Mouse (Mus musculus): ENCODE measurements around the gene Man2a1. TPM values are rescaled to one million over a fixed set of nuclear protein-coding genes. Genes with fewer than 3 reads are reported as not detected.

The Man2a1 gene
- total and polyA plus RNA-seq, 3 experiments, result 4.7 to 18.5 (median 17.2) TPM

DNA sequence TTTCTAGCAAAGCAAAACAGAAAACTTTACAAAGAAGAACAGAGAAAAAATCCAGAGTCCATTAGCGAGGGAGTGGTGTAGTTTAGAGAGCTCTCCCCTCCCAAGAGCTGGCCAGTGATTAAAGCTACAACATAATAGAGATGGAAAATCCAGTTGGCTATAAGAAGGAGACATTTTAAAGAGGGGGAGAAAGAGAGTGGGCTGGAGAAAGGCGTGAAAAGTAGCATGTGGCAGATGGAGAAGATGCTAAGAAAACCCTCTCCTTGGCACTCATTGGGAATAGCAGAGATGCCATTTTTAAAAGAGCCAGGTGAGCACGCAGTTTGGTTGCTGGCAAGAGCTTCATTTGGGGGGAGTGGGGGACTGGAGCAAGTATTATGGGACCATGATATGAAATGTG, 89.1 kb downstream of the Man2a1 start:
- peaks cover 6% of the 10 kb centered on the region; the same call in 1 of the 2 replicates for H3K36me3 ChIP-seq (ENCODE audit: control insufficient read depth, insufficient read depth, low read length)
- intact Hi-C loops (cut with DNase I), result no loop called here
- H3K27ac ChIP-seq, result no peak overlapping the region
- peaks cover 5% of the 10 kb centered on the region for H3K4me1 ChIP-seq (ENCODE audit: control insufficient read depth, insufficient read depth, low read length)
- WGBS, result 98% methylated on average over 3 of the region's 3 CpGs
- DNase-seq, result no peak
- H3K9ac ChIP-seq (ENCODE audit: low read depth, low read length), result no peak overlapping the region
- H3K4me3 ChIP-seq, result no peak overlapping the region
- TF ChIP-seq POLR2A (IDR thresholded peaks at IDR 0.05; ENCODE audit: insufficient read depth, low read depth, low read length) (no peak), CTCF (IDR thresholded peaks at IDR 0.05) (no peak), EP300 (IDR thresholded peaks at IDR 0.05; ENCODE audit: insufficient read depth, low read depth, low read length) (no peak)
- no peaks in the 10 kb centered on the region for H3K79me2 ChIP-seq (replicated peaks; ENCODE audit: control insufficient read depth, insufficient read depth, low read length)
- H3K27me3 ChIP-seq (ENCODE audit: control insufficient read depth, insufficient read depth, low read length), result no peaks in the 10 kb centered on the region

DNA sequence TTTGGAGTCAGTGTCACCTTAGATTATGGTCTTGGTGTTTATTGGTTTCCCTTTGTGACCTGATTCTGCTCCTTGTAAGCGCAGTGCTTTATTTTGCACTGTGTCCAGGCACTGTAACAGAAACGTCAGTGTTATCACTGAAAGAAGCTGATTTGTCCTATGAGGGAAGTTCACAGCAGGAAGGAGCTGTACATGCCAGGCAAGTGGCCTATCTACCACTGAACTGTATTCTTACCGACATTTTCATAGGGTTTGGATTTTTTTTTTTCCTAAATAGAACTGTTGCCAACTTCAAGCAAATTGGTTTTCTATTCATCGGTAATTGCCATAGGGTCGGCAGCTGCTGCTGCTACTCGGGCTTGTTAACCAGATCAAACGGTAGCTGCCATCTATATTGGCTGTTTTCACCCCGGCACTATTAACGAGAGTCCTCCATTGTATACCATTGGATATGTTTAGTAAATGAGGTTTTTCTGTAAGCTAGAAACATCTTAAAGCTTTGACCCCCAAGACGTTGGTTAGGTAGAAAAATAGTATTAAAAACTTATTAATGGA, 96.8 kb downstream of the Man2a1 start:
- no peak overlapping the region for H3K27ac ChIP-seq
- intact Hi-C loops (cut with DNase I), result no loop called here
- H3K79me2 ChIP-seq (replicated peaks; ENCODE audit: control insufficient read depth, insufficient read depth, low read length), result no peaks in the 10 kb centered on the region
- peaks cover 3% of the 10 kb centered on the region; the same call in 1 of the 2 replicates for H3K36me3 ChIP-seq (ENCODE audit: control insufficient read depth, insufficient read depth, low read length)
- H3K27me3 ChIP-seq (ENCODE audit: control insufficient read depth, insufficient read depth, low read length), result no peaks in the 10 kb centered on the region
- H3K4me3 ChIP-seq, result no peak overlapping the region
- TF ChIP-seq POLR2A (IDR thresholded peaks at IDR 0.05; ENCODE audit: insufficient read depth, low read depth, low read length) (no peak), CTCF (IDR thresholded peaks at IDR 0.05) (no peak), EP300 (IDR thresholded peaks at IDR 0.05; ENCODE audit: insufficient read depth, low read depth, low read length) (no peak)
- WGBS, result 83% methylated on average over 10 of the region's 10 CpGs
- no peaks in the 10 kb centered on the region; the same call in none of the 2 replicates for H3K4me1 ChIP-seq (ENCODE audit: control insufficient read depth, insufficient read depth, low read length)
- no peak for DNase-seq
- H3K9ac ChIP-seq (ENCODE audit: low read depth, low read length), result no peak overlapping the region

DNA sequence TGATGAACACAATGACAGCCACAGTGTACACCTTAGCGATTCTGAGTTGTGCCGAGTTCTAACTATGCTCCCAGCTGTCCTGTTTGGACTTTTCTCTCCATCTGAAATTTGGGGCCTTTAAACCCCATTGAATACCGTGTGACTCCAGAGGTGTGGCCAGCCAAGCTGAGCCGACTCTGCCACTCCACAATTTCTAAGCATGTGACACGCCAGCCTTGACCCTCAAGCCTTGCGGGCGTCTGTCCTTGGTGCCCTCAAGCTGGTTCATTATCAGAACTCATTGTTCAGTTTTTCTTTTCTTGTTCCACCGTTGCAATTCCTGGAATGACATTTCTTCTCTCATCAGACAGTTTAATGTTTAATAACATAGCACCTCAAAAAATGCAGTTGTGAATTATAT, 98.0 kb downstream of the Man2a1 start:
- no peaks in the 10 kb centered on the region for H3K27me3 ChIP-seq (ENCODE audit: control insufficient read depth, insufficient read depth, low read length)
- TF ChIP-seq CTCF (IDR thresholded peaks at IDR 0.05), result no peak
- no peak for TF ChIP-seq EP300 (IDR thresholded peaks at IDR 0.05; ENCODE audit: insufficient read depth, low read depth, low read length)
- TF ChIP-seq POLR2A (IDR thresholded peaks at IDR 0.05; ENCODE audit: insufficient read depth, low read depth, low read length), result no peak
- no peak for DNase-seq
- H3K9ac ChIP-seq (ENCODE audit: low read depth, low read length), result no peak overlapping the region
- 85% methylated on average over 8 of the region's 8 CpGs for WGBS
- no peaks in the 10 kb centered on the region for H3K79me2 ChIP-seq (replicated peaks; ENCODE audit: control insufficient read depth, insufficient read depth, low read length)
- no peak overlapping the region for H3K27ac ChIP-seq
- no peak overlapping the region for H3K4me3 ChIP-seq
- intact Hi-C loops (cut with DNase I), result no loop called here
- H3K36me3 ChIP-seq (ENCODE audit: control insufficient read depth, insufficient read depth, low read length), result peaks cover 3% of the 10 kb centered on the region; the same call in 1 of the 2 replicates
- H3K4me1 ChIP-seq (ENCODE audit: control insufficient read depth, insufficient read depth, low read length), result no peaks in the 10 kb centered on the region; the same call in none of the 2 replicates

DNA sequence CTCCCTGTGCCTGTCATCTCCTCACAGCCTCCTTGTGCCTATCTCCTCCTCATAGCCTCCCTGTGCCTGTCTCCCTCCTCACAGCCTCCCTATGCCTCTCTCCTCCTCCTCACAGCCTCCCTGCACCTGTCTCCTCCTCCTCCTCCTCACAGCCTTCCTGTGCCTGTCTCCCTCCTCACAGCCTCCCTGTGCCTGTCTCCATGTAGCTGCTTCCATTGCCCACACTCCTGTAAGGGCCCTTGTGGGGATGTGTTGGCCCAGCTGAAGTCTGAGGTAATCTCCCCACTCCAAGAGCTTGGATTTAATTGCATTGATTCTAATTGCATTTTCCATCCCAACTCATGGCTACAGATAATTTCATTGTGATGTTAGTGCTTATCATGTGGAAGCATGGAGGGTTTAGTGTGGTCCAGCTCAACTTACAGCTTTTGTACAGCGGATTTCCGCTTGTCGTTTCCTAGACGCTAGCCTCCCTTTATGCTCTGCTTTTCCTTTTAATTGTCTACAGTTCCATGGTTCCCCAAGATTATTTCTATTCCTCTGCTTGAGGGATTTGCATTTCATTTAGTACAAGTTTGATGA, 103.2 kb downstream of the Man2a1 start:
- 82% methylated on average over 4 of the region's 4 CpGs for WGBS
- no peak overlapping the region for H3K27ac ChIP-seq
- H3K36me3 ChIP-seq (ENCODE audit: control insufficient read depth, insufficient read depth, low read length), result peaks cover 6% of the 10 kb centered on the region
- no peak for DNase-seq
- intact Hi-C loops (cut with DNase I), result no loop called here
- TF ChIP-seq POLR2A (IDR thresholded peaks at IDR 0.05; ENCODE audit: insufficient read depth, low read depth, low read length) (no peak), EP300 (IDR thresholded peaks at IDR 0.05; ENCODE audit: insufficient read depth, low read depth, low read length) (no peak), CTCF (IDR thresholded peaks at IDR 0.05) (no peak)
- H3K27me3 ChIP-seq (ENCODE audit: control insufficient read depth, insufficient read depth, low read length), result no peaks in the 10 kb centered on the region
- H3K4me1 ChIP-seq (ENCODE audit: control insufficient read depth, insufficient read depth, low read length), result peaks cover 3% of the 10 kb centered on the region; the same call in 1 of the 2 replicates
- no peak overlapping the region for H3K9ac ChIP-seq (ENCODE audit: low read depth, low read length)
- no peaks in the 10 kb centered on the region; the same call in 1 of the 2 replicates for H3K79me2 ChIP-seq (replicated peaks; ENCODE audit: control insufficient read depth, insufficient read depth, low read length)
- no peak overlapping the region for H3K4me3 ChIP-seq

DNA sequence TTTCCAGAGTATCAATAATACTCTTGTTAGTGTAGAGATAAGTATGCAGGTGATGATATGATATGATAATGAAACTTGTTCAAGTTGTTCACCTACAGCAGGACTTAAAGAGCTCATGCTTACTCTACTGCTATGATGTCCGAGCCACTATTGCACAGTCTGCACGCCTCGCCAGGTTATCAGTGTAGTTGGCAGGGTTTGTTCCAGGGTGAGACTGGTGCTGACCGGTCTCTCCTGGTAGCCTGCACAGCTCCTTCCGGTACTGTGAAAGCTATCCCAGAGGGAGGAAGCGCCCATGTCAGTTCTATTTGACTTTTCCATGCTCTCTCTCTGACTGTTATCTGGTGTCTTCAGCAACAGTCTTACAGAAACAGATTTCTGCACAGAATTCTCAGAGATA, 107.0 kb downstream of the Man2a1 start:
- intact Hi-C loops (cut with DNase I), result no loop called here
- no peak overlapping the region for H3K27ac ChIP-seq
- H3K79me2 ChIP-seq (replicated peaks; ENCODE audit: control insufficient read depth, insufficient read depth, low read length), result no peaks in the 10 kb centered on the region; the same call in 1 of the 2 replicates
- peaks cover 3% of the 10 kb centered on the region for H3K36me3 ChIP-seq (ENCODE audit: control insufficient read depth, insufficient read depth, low read length)
- no peak overlapping the region for H3K4me3 ChIP-seq
- H3K27me3 ChIP-seq (ENCODE audit: control insufficient read depth, insufficient read depth, low read length), result no peaks in the 10 kb centered on the region
- no peak overlapping the region for H3K9ac ChIP-seq (ENCODE audit: low read depth, low read length)
- TF ChIP-seq POLR2A (IDR thresholded peaks at IDR 0.05; ENCODE audit: insufficient read depth, low read depth, low read length), result no peak
- TF ChIP-seq CTCF (IDR thresholded peaks at IDR 0.05), result no peak
- TF ChIP-seq EP300 (IDR thresholded peaks at IDR 0.05; ENCODE audit: insufficient read depth, low read depth, low read length), result no peak
- WGBS, result 50% methylated on average over 6 of the region's 6 CpGs
- peak; percentile 36 to 37 for DNase-seq
- peaks cover 3% of the 10 kb centered on the region; the same call in 1 of the 2 replicates for H3K4me1 ChIP-seq (ENCODE audit: control insufficient read depth, insufficient read depth, low read length)

DNA sequence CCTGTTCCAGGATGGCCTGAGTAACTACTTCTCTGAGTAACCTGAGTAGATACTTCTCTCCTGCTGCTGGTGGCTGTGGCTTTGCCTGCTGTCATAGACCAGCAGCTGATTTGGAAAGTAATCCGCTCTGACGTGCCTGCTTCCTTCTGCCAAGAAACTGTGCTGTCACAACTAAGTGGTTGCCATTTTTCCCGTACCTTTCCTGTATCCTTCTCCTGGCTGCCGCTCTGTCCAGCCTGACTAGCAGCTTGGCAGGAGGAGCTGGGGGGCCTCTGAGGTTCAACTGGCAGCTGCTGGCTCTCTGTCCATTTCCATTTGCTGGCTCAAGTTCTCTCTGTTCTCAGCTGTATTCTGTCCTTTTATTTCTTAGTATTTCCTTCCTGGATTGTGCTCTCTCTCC, 115.8 kb downstream of the Man2a1 start:
- 34% methylated on average over 4 of the region's 4 CpGs for WGBS
- TF ChIP-seq EP300 (IDR thresholded peaks at IDR 0.05; ENCODE audit: insufficient read depth, low read depth, low read length) (peak; percentile 76), CTCF (IDR thresholded peaks at IDR 0.05) (no peak), POLR2A (IDR thresholded peaks at IDR 0.05; ENCODE audit: insufficient read depth, low read depth, low read length) (0 out of 2 replicates have a peak, but pooled peaks have one; percentile 21)
- H3K27ac ChIP-seq, result peak overlapping the region; percentile 79
- peak; percentile 73 to 84 for DNase-seq
- intact Hi-C loops (cut with DNase I), result loop anchor here (5.0 kb wide), 2 partner anchors 36 to 114 kb away; partner anchors contain the start of gene Man2a1
- peak overlapping the region; percentile 13; the same call in 1 of the 2 replicates for H3K4me3 ChIP-seq
- peaks cover 6% of the 10 kb centered on the region for H3K4me1 ChIP-seq (ENCODE audit: control insufficient read depth, insufficient read depth, low read length)
- no peaks in the 10 kb centered on the region for H3K27me3 ChIP-seq (ENCODE audit: control insufficient read depth, insufficient read depth, low read length)
- peak overlapping the region; percentile 14; the same call in 1 of the 2 replicates for H3K9ac ChIP-seq (ENCODE audit: low read depth, low read length)
- H3K36me3 ChIP-seq (ENCODE audit: control insufficient read depth, insufficient read depth, low read length), result peaks cover 37% of the 10 kb centered on the region
- no peaks in the 10 kb centered on the region for H3K79me2 ChIP-seq (replicated peaks; ENCODE audit: control insufficient read depth, insufficient read depth, low read length)

All from heart, adult 2 months (tissue).